Mouse (Mus musculus) lung, embryonic 14.5 days (tissue): ENCODE data around the gene Olr1. TPM values are rescaled to one million over a fixed set of nuclear protein-coding genes. Genes with fewer than 3 reads are reported as not detected.
"Not testable (repeated sequence)": the region's sequence is repeated elsewhere in the genome, so short reads cannot be mapped to it uniquely, and the experiment has no call there.

Experiments used
- ATAC-seq: fragments of 200-750 bp; cut with Nextera tagmentation; 2 replicates; pipeline ENCODE4 v1.8.0; 2017; ENCODE audit warnings: mild to moderate bottlenecking, moderate TSS enrichment, moderate library complexity; ENCODE audit not compliant: insufficient read depth
- DNase-seq: peaks from one replicate; pipeline ENCODE4 v3.0.0-alpha.2; 2015
- H3K27ac ChIP-seq: fragments of 300-500 bp; sonication (generic); 2 replicates; pipeline ENCODE4 v1.5.1; 2014; ENCODE audit warnings: low read depth, mild to moderate bottlenecking, moderate library complexity
- H3K27me3 ChIP-seq: fragments of 300-500 bp; sonication (generic); 2 replicates; pipeline ENCODE4 v1.6.1; 2014; ENCODE audit warnings: low read length, control low read depth; ENCODE audit not compliant: insufficient read depth
- H3K36me3 ChIP-seq: fragments of 300-500 bp; sonication (generic); 2 replicates; pipeline ENCODE4 v1.6.1; 2014; ENCODE audit warnings: control low read depth; ENCODE audit not compliant: insufficient read depth
- H3K4me1 ChIP-seq: fragments of 300-500 bp; sonication (generic); 2 replicates; pipeline ENCODE4 v1.6.1; 2014; ENCODE audit warnings: antibody characterized with exemption, control low read depth; ENCODE audit not compliant: insufficient read depth
- H3K4me2 ChIP-seq: fragments of 300-500 bp; sonication (generic); 2 replicates; pipeline ENCODE4 v1.6.1; 2014; ENCODE audit warnings: mild to moderate bottlenecking
- H3K4me3 ChIP-seq: fragments of 300-500 bp; sonication (generic); 2 replicates; pipeline ENCODE4 v1.5.1; 2014; ENCODE audit warnings: low read depth, low read length
- H3K9ac ChIP-seq: fragments of 300-500 bp; sonication (generic); 2 replicates; pipeline ENCODE4 v1.6.1; 2014
- H3K9me3 ChIP-seq: fragments of 300-500 bp; sonication (generic); 2 replicates; pipeline ENCODE4 v1.6.1; 2016; ENCODE audit warnings: low read depth, low read length, control low read depth
- CTCF ChIP-seq: IDR thresholded peaks from 2 replicates; pipeline ENCODE4 v1.5.1; 2016; ENCODE audit warnings: antibody characterized with exemption, low read depth
- WGBS: fragments of 180-500 bp; shearing (Covaris S2); extraction: QIAGEN DNeasy Blood & Tissue Kit; methylation state at CpG from one replicate; pipeline ENCODE4 v1.1.7; 2014; 5-methylcytosine and 5-hydroxymethylcytosine counted together
- polyA plus RNA-seq: library from polyadenylated mRNA; unstranded; fragments of >200 nt; fragmentation: Nextera tagmentation; extraction: Ambion mirVana; gene quantifications from 2 replicates; pipeline ENCODE4 v1.2.1, GENCODE M21; 2014

Gene Olr1
- polyA plus RNA-seq, 1 experiment from 2014 or later = 0.21 TPM

DNA sequence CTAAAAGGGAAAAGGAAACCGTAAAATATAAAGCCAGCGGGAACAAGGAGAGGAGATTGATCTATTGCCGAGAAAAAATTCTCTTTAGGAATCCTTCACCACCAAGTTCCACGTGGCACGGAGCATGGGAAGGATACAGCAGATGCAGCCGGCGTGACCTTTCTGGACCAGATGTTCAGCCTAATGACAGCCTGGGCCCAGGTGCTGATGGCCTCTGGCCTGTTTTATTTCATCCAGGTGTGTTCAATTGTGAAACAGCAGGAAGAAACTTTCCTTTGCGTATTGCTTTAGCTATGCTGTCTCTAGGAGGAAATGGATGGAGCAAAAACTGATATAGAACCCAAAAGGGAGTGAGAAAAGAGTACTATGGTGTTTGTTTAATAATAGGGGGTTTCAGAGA, 5.9 kb upstream of the Olr1 start:
- DNase-seq = no peak
- Histone ChIP-seq H3K4me1 (peaks cover 17% of the 10 kb centered on the region), H3K9me3 (no peaks in the 10 kb centered on the region), H3K4me2 (no peak overlapping the region; the same call in 1 of the 2 replicates), H3K9ac (no peak overlapping the region), H3K36me3 (no peaks in the 10 kb centered on the region), H3K27ac (peak overlapping the region; percentile 26; the same call in 1 of the 2 replicates), H3K4me3 (no peak overlapping the region), H3K27me3 (no peaks in the 10 kb centered on the region)
- no peak for TF ChIP-seq CTCF
- 32% methylated on average over 8 of the region's 8 CpGs for WGBS
- ATAC-seq = peak; percentile 11; the same call in 1 of the 2 replicates

DNA sequence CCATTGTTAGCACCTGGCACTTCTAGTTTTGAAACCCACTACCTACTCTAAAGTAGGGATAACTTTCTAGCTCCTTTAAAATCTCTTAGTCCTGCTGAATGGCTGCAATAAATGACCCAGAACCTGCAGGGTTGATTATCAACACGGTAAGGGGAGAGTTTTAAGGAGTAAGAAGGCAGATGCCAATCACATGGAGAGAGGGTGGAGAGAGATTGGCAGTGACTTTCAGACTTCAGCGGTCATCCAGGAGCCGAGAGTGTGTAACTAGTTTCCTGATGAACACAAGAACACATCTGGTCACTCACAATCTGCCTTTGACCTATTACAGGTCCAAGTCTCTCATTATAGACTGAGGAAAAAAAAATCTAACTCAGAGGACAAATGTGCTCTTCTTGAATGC, 5.4 kb upstream of the Olr1 start, which contains the start of gene Tmem52b:
Tmem52b (plus strand) TSS at position 189 of the 400 bp plus-strand sequence.
- no peaks in the 10 kb centered on the region for H3K9me3 ChIP-seq
- no peak for TF ChIP-seq CTCF
- no peak within 1 kb of the TSS for H3K9ac ChIP-seq
- peak within 1 kb of the TSS; percentile 26; the same call in 1 of the 2 replicates for H3K27ac ChIP-seq
- 59% methylated on average over 3 of the region's 3 CpGs for WGBS
- no peak within 1 kb of the TSS; the same call in 1 of the 2 replicates for H3K4me2 ChIP-seq
- H3K4me3 ChIP-seq = no peak within 1 kb of the TSS
- H3K36me3 ChIP-seq = no peaks in the 10 kb centered on the region
- H3K4me1 ChIP-seq = peaks cover 17% of the 10 kb centered on the region
- no peaks in the 10 kb centered on the region for H3K27me3 ChIP-seq
- no peak for DNase-seq
- ATAC-seq = no peak

- Histone ChIP-seq H3K9me3 (no peaks in the 10 kb centered on the region), H3K36me3 (no peaks in the 10 kb centered on the region), H3K27ac (no peak overlapping the region), H3K4me2 (no peak overlapping the region), H3K27me3 (no peaks in the 10 kb centered on the region), H3K4me3 (no peak overlapping the region), H3K9ac (no peak overlapping the region), H3K4me1 (peaks cover 17% of the 10 kb centered on the region)
- DNase-seq = no peak
- ATAC-seq = no peak
- no peak for TF ChIP-seq CTCF
- 51% methylated on average over 6 of the region's 6 CpGs for WGBS
Observed at GRCm38 (mm10) chr6:129510120-129510911, 3.4 kb upstream of the Olr1 start.

GRCm38 (mm10) chr6:129503471-129503870, 3.5 kb downstream of the Olr1 start:
- Histone ChIP-seq H3K4me1 (no peaks in the 10 kb centered on the region), H3K27me3 (no peaks in the 10 kb centered on the region), H3K27ac (no peak overlapping the region), H3K36me3 (no peaks in the 10 kb centered on the region), H3K9me3 (no peaks in the 10 kb centered on the region; the same call in 1 of the 2 replicates), H3K9ac (no peak overlapping the region), H3K4me3 (no peak overlapping the region), H3K4me2 (no peak overlapping the region)
- 88% methylated on average over 2 of the region's 2 CpGs for WGBS
- ATAC-seq (no peak), DNase-seq (no peak)
- TF ChIP-seq CTCF = no peak

- not testable (repeated sequence) for ATAC-seq, H3K9ac ChIP-seq, H3K4me2 ChIP-seq, H3K27ac ChIP-seq, H3K9me3 ChIP-seq, H3K4me1 ChIP-seq, H3K4me3 ChIP-seq, H3K36me3 ChIP-seq, H3K27me3 ChIP-seq, DNase-seq
- 96% methylated on average over 1 of the region's 1 CpGs for WGBS
Observed at GRCm38 (mm10) chr6:129499516-129499915, 7.4 kb downstream of the Olr1 start.

DNA sequence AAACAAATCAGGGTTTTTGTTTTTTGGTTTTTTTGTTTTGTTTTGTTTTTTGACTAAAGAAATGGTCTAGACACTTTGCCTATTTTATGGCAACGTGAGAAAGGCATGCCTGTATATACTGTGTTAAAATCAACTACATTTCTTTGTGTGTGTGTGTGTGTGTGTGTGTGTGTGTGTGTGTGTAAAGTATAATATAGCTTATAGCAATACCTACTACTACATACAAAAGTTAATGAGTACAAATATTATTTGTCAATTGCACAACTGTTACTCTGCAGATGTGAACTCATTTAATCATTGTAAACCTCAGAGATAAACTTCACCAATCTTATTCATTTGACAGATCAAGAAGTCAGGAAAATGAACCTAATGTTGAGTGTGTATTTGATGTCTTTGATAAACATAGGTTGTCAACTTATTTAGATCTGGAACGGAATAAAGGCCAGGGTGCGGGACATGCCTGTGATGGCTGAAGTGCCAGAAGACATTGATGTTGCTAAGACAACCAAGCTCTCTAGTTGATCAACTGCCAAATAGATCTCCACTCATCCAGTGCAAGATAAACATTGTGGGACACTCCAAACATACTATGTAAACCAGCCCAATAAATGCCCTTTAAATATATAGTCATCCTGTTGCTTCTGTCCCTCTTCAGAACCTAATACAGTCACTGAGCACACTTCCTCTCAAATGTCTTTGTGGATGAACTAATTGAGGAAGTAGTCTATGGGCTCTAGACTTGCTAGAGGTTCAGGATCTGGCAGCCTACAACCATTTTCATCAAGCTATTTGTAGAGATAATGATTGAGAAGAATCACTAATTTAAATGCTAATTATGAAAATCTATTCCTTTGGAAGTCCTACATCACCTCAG, 9.4 kb downstream of the Olr1 start:
- ATAC-seq (peak; percentile 85), DNase-seq (peak; percentile 54)
- WGBS = 52% methylated on average over 3 of the region's 3 CpGs
- Histone ChIP-seq H3K4me1 (no peaks in the 10 kb centered on the region), H3K9me3 (no peaks in the 10 kb centered on the region; the same call in 1 of the 2 replicates), H3K36me3 (no peaks in the 10 kb centered on the region), H3K4me3 (no peak overlapping the region), H3K27me3 (no peaks in the 10 kb centered on the region), H3K4me2 (no peak overlapping the region), H3K27ac (no peak overlapping the region), H3K9ac (no peak overlapping the region)
- TF ChIP-seq CTCF = no peak

GRCm38 (mm10) chr6:129494924-129495323, 12.0 kb downstream of the Olr1 start:
- no peak overlapping the region for H3K9ac ChIP-seq
- no peaks in the 10 kb centered on the region for H3K36me3 ChIP-seq
- ATAC-seq (no peak), DNase-seq (no peak)
- H3K9me3 ChIP-seq = no peaks in the 10 kb centered on the region
- WGBS = 76% methylated on average over 4 of the region's 4 CpGs
- no peak overlapping the region for H3K4me2 ChIP-seq
- H3K27me3 ChIP-seq = no peaks in the 10 kb centered on the region
- H3K4me3 ChIP-seq = no peak overlapping the region
- no peaks in the 10 kb centered on the region for H3K4me1 ChIP-seq
- no peak for TF ChIP-seq CTCF
- no peak overlapping the region for H3K27ac ChIP-seq
